Mouse (Mus musculus) midbrain, embryonic 10.5 days (tissue): ENCODE results near the gene Kcnv2. TPM values are rescaled to one million over a fixed set of nuclear protein-coding genes. Genes with fewer than 3 reads are reported as not detected.

Experiments used
- DNase-seq: peaks from one replicate; pipeline ENCODE4 v3.0.0-alpha.2; 2017; ENCODE audit warnings: low spot score
- H3K27ac ChIP-seq: fragments of 300-500 bp; sonication (generic); replicated peaks from 2 replicates; pipeline ENCODE4 v1.5.1; 2016; ENCODE audit warnings: mild to moderate bottlenecking
- H3K27me3 ChIP-seq: fragments of 300-500 bp; sonication (generic); 2 replicates; pipeline ENCODE4 v1.6.1; 2016; ENCODE audit warnings: low read depth, mild to moderate bottlenecking; ENCODE audit not compliant: poor library complexity, severe bottlenecking
- H3K36me3 ChIP-seq: fragments of 300-500 bp; sonication (generic); 2 replicates; pipeline ENCODE4 v1.6.1; 2016; ENCODE audit warnings: mild to moderate bottlenecking, moderate library complexity
- H3K4me1 ChIP-seq: fragments of 300-500 bp; sonication (generic); 2 replicates; pipeline ENCODE4 v1.6.1; 2016
- H3K4me3 ChIP-seq: fragments of 300-500 bp; sonication (generic); 2 replicates; pipeline ENCODE4 v1.5.1; 2016; ENCODE audit warnings: mild to moderate bottlenecking, moderate library complexity
- H3K9me3 ChIP-seq: fragments of 300-500 bp; sonication (generic); replicated peaks from 2 replicates; pipeline ENCODE4 v1.6.1; 2016; ENCODE audit warnings: mild to moderate bottlenecking
- WGBS: fragments of 180-500 bp; shearing (Covaris S2); methylation state at CpG from one replicate; pipeline ENCODE4 v1.1.7; 2016; 5-methylcytosine and 5-hydroxymethylcytosine counted together
- polyA plus RNA-seq: library from polyadenylated mRNA; unstranded; fragments of >200 nt; fragmentation: Nextera tagmentation; extraction: Ambion mirVana; gene quantifications from 2 replicates; pipeline ENCODE4 v1.2.1, GENCODE M21; 2016

Gene Kcnv2
- polyA plus RNA-seq, 1 experiment from 2014 or later = 0.12 TPM

DNA sequence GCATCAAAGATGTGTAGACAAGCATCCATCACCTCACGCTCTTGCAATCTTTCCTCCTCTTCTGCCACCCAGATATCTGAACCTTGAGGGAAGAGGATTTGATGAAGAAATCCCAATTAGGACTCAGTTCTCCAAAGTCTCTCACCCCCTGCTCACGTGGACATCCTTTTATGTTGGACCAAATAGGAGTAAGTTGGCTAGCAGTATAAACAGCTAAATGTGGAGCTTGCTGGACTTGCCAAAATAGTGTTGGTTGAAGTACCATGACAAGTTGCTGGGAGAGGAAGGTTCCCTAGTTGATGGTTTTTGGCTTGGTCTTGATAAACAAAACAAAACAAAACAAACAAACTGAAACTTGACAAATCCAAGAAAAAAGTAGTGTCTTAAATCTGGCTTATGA lies 47.8 kb downstream of the Kcnv2 start:
- H3K36me3 ChIP-seq = 0 out of 2 replicates have a peak, but pooled peaks cover 4% of the 10 kb centered on the region
- H3K27me3 ChIP-seq = no peaks in the 10 kb centered on the region
- H3K27ac ChIP-seq = no peak overlapping the region
- H3K9me3 ChIP-seq = no peaks in the 10 kb centered on the region
- 86% methylated on average over 2 of the region's 2 CpGs for WGBS
- no peak for DNase-seq
- no peak overlapping the region for H3K4me3 ChIP-seq
- peaks cover 21% of the 10 kb centered on the region for H3K4me1 ChIP-seq

- H3K4me1 ChIP-seq = peaks cover 17% of the 10 kb centered on the region
- 89% methylated on average over 2 of the region's 2 CpGs for WGBS
Measured at GRCm38 (mm10) chr19:27370784-27371183, 48.4 kb downstream of the Kcnv2 start.

GRCm38 (mm10) chr19:27379712-27380401 lies 57.5 kb downstream of the Kcnv2 start:
- 94% methylated on average over 2 of the region's 2 CpGs for WGBS

More at GRCm38 (mm10) chr19:27370784-27371183, 48.4 kb downstream of the Kcnv2 start:
- H3K36me3 ChIP-seq = 0 out of 2 replicates have a peak, but pooled peaks cover 4% of the 10 kb centered on the region
- no peak overlapping the region for H3K27ac ChIP-seq
- no peaks in the 10 kb centered on the region for H3K27me3 ChIP-seq
- H3K9me3 ChIP-seq = no peaks in the 10 kb centered on the region
- H3K4me3 ChIP-seq = no peak overlapping the region
- DNase-seq = no peak

GRCm38 (mm10) chr19:27382131-27382530 lies 59.7 kb downstream of the Kcnv2 start:
- no peaks in the 10 kb centered on the region for H3K27me3 ChIP-seq
- peaks cover 32% of the 10 kb centered on the region for H3K36me3 ChIP-seq
- H3K9me3 ChIP-seq = no peaks in the 10 kb centered on the region
- DNase-seq = no peak
- no peaks in the 10 kb centered on the region for H3K4me1 ChIP-seq
- no peak overlapping the region for H3K4me3 ChIP-seq
- 95% methylated on average over 1 of the region's 1 CpGs for WGBS
- H3K27ac ChIP-seq = no peak overlapping the region

More at GRCm38 (mm10) chr19:27379712-27380401, 57.5 kb downstream of the Kcnv2 start:
- no peaks in the 10 kb centered on the region for H3K9me3 ChIP-seq
- H3K27me3 ChIP-seq = no peaks in the 10 kb centered on the region
- DNase-seq = no peak
- H3K4me3 ChIP-seq = no peak overlapping the region
- peaks cover 9% of the 10 kb centered on the region for H3K36me3 ChIP-seq
- no peak overlapping the region for H3K27ac ChIP-seq
- no peaks in the 10 kb centered on the region for H3K4me1 ChIP-seq

- Histone ChIP-seq H3K27me3 (no peaks in the 10 kb centered on the region), H3K9me3 (no peaks in the 10 kb centered on the region), H3K4me1 (no peaks in the 10 kb centered on the region), H3K27ac (no peak overlapping the region), H3K36me3 (peaks cover 43% of the 10 kb centered on the region), H3K4me3 (no peak overlapping the region)
- no peak for DNase-seq
- WGBS = 87% methylated on average over 5 of the region's 5 CpGs
Measured at GRCm38 (mm10) chr19:27383266-27383665, 60.9 kb downstream of the Kcnv2 start.

DNA sequence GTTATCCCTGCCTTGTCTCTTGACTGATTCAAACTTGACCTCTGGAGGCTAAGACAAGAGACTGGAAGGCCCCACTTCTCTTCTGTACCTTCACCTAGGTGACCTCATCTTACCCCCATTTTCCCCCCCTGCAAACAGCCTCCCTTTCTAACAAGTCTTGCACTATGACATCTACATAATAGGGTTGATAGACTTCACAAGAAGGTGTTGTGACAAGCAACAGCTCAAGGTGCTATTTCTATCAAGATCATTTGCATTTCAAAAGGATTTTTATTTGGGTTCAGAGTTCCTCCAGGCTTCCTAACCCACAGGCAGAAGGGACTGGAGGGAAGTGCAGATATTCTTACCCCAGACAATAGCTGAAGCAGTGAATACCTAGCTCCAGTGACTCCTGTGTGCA lies 62.9 kb downstream of the Kcnv2 start:
- H3K4me1 ChIP-seq = no peaks in the 10 kb centered on the region
- no peaks in the 10 kb centered on the region for H3K9me3 ChIP-seq
- no peak overlapping the region for H3K4me3 ChIP-seq
- no peak overlapping the region for H3K27ac ChIP-seq
- H3K27me3 ChIP-seq = no peaks in the 10 kb centered on the region
- peaks cover 64% of the 10 kb centered on the region for H3K36me3 ChIP-seq
- DNase-seq = no peak

Other genes with a start within 250 kb of the Kcnv2 start
- gene Vldlr, start 106.1 kb upstream of the Kcnv2 start, polyA plus RNA-seq = 7.6 and 7.9 TPM in 2 replicates
- gene Pum3, start 107.2 kb downstream of the Kcnv2 start, polyA plus RNA-seq = 77.5 and 83.4 TPM in 2 replicates